Mouse (Mus musculus): ENCODE data around the gene Cuedc1. TPM values are rescaled to one million over a fixed set of nuclear protein-coding genes. Genes with fewer than 3 reads are reported as not detected.

Cuedc1 gene
- total and polyA plus RNA-seq, 3 experiments, result 1.0 to 4.8 TPM; not detected in 1

DNA sequence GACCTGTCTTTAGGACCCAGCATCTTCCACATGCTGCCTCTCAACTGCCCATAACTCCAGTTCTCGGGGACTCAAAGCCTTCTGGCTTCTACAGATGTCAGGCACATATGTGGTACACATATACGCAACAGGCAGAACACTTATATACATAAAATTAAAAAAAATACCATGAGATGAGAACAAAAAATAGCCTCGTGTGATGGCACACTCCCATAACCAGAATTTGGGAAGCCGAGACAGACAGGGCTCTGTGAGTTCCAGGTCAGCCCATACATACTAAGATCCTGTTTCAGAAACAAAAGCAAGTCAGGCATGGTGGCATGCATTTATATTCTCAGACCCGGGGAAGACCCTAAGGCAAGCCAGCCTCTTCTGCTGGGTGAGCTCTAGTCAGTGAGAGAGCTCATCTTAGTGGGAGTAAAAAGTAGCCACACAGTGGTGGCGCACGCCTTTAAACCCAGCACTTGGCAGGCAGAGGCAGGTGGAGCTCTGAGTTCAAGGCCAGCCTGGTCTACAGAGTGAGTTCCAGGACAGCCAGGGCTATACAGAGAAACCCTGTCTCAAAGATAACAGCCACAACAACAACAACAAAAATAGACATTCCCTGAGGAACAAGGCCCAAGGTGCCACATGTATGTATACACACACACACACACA lies 14.9 kb downstream of the Cuedc1 start:
- no peaks in the 10 kb centered on the region for H3K4me1 ChIP-seq (ENCODE audit: control insufficient read depth in 1 of 2, insufficient read depth in 2 of 2, low read length in 2 of 2)
- H3K79me2 ChIP-seq (ENCODE audit: control insufficient read depth, insufficient read depth, low read length, poor library complexity), result no peaks in the 10 kb centered on the region
- no peaks in the 10 kb centered on the region; a peak in 1 of 4 replicates for H3K27me3 ChIP-seq (ENCODE audit: control insufficient read depth in 1 of 2, insufficient read depth in 2 of 2, low read length in 2 of 2)
- H3K36me3 ChIP-seq (ENCODE audit: control insufficient read depth in 1 of 2, insufficient read depth in 2 of 2, low read length in 2 of 2), result no peaks in the 10 kb centered on the region
- no peaks in the 10 kb centered on the region for H3K9me3 ChIP-seq (replicated peaks; ENCODE audit: insufficient read depth, low read length)
- no peak overlapping the region for H3K4me3 ChIP-seq (ENCODE audit: control insufficient read depth in 1 of 2, insufficient read depth in 1 of 2, low read depth in 2 of 2, low read length in 2 of 2)
- TF ChIP-seq TCF12 (IDR thresholded peaks at IDR 0.05; ENCODE audit: low read depth, low read length), result no peak
- no peak for TF ChIP-seq SMC3 (IDR thresholded peaks at IDR 0.05; ENCODE audit: low read depth, low read length)
- no peak for TF ChIP-seq NELFE (IDR thresholded peaks at IDR 0.05; ENCODE audit: low read depth, low read length)
- no peak for TF ChIP-seq JUND (IDR thresholded peaks at IDR 0.05; ENCODE audit: low read depth, low read length)
- TF ChIP-seq TBP (IDR thresholded peaks at IDR 0.05; ENCODE audit: low read depth, low read length), result no peak
- no peak for TF ChIP-seq MAX (IDR thresholded peaks at IDR 0.05; ENCODE audit: low read length)
- no peak for TF ChIP-seq CHD1 (IDR thresholded peaks at IDR 0.05; ENCODE audit: low read depth, low read length)
- TF ChIP-seq BHLHE40 (IDR thresholded peaks at IDR 0.05; ENCODE audit: borderline replicate concordance, low read depth, low read length), result no peak
- TF ChIP-seq ELF1 (IDR thresholded peaks at IDR 0.05; ENCODE audit: low read depth, low read length), result no peak
- TF ChIP-seq USF1 (IDR thresholded peaks at IDR 0.05; ENCODE audit: low read depth, low read length), result no peak
- no peak for TF ChIP-seq NRF1 (IDR thresholded peaks at IDR 0.05; ENCODE audit: insufficient read depth, low read depth, low read length, poor library complexity, severe bottlenecking)
- no peak for TF ChIP-seq E2F4 (IDR thresholded peaks at IDR 0.05; ENCODE audit: borderline replicate concordance, low read depth, low read length)
- no peak for TF ChIP-seq KAT2A (conservative IDR thresholded peaks at IDR 0.05; ENCODE audit: low read depth, low read length)
- no peak for TF ChIP-seq SIN3A (IDR thresholded peaks at IDR 0.05; ENCODE audit: low read length)
- TF ChIP-seq ZMIZ1 (IDR thresholded peaks at IDR 0.05; ENCODE audit: low read depth, low read length), result no peak
- TF ChIP-seq POLR2AphosphoS5 (IDR thresholded peaks at IDR 0.05; ENCODE audit: borderline replicate concordance, low read depth, low read length), result no peak
- DNase-seq (ENCODE audit: low read depth, low spot score), result no peak
- no peak overlapping the region for H3K9ac ChIP-seq (ENCODE audit: control insufficient read depth, low read depth, low read length, poor library complexity, severe bottlenecking)
- H3K27ac ChIP-seq (ENCODE audit: control insufficient read depth, low read depth, low read length), result no peak overlapping the region

- Histone ChIP-seq H3K27me3 (ENCODE audit: control insufficient read depth in 1 of 2, insufficient read depth in 2 of 2, low read length in 2 of 2) (no peaks in the 10 kb centered on the region; a peak in 1 of 4 replicates), H3K4me1 (ENCODE audit: control insufficient read depth in 1 of 2, insufficient read depth in 2 of 2, low read length in 2 of 2) (no peaks in the 10 kb centered on the region), H3K4me3 (ENCODE audit: control insufficient read depth in 1 of 2, insufficient read depth in 1 of 2, low read depth in 2 of 2, low read length in 2 of 2) (no peak overlapping the region)
Observed at GRCm38 (mm10) chr11:88113543-88114271, 15.8 kb downstream of the Cuedc1 start.

More at GRCm38 (mm10) chr11:88113543-88114271, 15.8 kb downstream of the Cuedc1 start:
- Histone ChIP-seq H3K9ac (ENCODE audit: control insufficient read depth, low read depth, low read length, poor library complexity, severe bottlenecking) (no peak overlapping the region), H3K27ac (ENCODE audit: control insufficient read depth, low read depth, low read length) (no peak overlapping the region), H3K9me3 (replicated peaks; ENCODE audit: insufficient read depth, low read length) (no peaks in the 10 kb centered on the region), H3K79me2 (ENCODE audit: control insufficient read depth, insufficient read depth, low read length, poor library complexity) (no peaks in the 10 kb centered on the region), H3K36me3 (ENCODE audit: control insufficient read depth in 1 of 2, insufficient read depth in 2 of 2, low read length in 2 of 2) (no peaks in the 10 kb centered on the region)
- TF ChIP-seq ZKSCAN1 (IDR thresholded peaks at IDR 0.05; ENCODE audit: low read depth, low read length) (no peak), ZMIZ1 (IDR thresholded peaks at IDR 0.05; ENCODE audit: low read depth, low read length) (no peak), CTCF (IDR thresholded peaks at IDR 0.05 in 2 of 3, conservative IDR thresholded peaks at IDR 0.05 in 1 of 3; ENCODE audit: control insufficient read depth in 1 of 3, insufficient read depth in 1 of 3, low read depth in 2 of 3, low read length in 3 of 3, poor library complexity in 1 of 3, severe bottlenecking in 1 of 3) (no peak), MAFK (IDR thresholded peaks at IDR 0.05; ENCODE audit: borderline replicate concordance, low read depth, low read length) (no peak)
- DNase-seq (ENCODE audit: low read depth, low spot score), result no peak

Measured in MEL (cell line).